Mouse (Mus musculus) left cerebral cortex, adult 8-10 months (tissue): ENCODE measurements around the gene Qtrt2. TPM values are rescaled to one million over a fixed set of nuclear protein-coding genes. Genes with fewer than 3 reads are reported as not detected.

Experiments
- DNase-seq, 2 experiments: peaks; one replicate each; pipeline ENCODE4 v3.0.0; 2022; ENCODE audit warnings: low spot score in 2 of 2
- total RNA-seq, 4 experiments: library from RNA; stranded (reverse); gene quantifications; 2 replicates each; pipeline ENCODE4 v1.2.4; 2022

The Qtrt2 gene
- 10 to 100 TPM; 33.7 to 37.4 (median 35.8) TPM for total RNA-seq

DNA sequence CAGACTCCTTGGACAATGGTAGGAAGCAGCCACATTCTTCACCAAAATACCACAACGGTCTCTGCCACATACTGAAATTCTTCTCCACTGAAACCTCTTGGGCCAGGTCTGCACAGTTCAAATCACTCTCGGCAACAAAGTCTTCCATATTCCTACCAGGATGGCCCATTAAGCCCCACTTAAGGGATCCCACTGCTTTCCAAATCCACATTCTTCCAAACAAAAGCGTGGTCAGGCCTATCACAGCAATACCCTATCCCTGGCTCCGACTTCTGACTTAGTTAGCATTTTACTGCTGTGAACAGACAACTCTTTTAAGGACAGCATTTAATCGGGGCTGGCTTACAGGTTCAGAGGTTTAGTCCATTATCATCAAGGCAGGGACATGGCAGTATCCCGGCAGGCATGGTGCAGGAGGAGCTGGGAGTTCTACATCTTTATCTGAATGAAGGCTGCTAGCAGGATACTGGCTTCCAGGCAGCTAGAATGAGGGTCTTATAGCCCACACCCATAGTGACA lies at the start of gene Qtrt2:
TSS of gene Qtrt2 (minus strand) at position 469 of the 519 bp plus-strand sequence.
- no peak for DNase-seq

GRCm38 (mm10) chr16:43973606-43974220 lies 47.1 kb upstream of the Qtrt2 start:
- no peak for DNase-seq

DNA sequence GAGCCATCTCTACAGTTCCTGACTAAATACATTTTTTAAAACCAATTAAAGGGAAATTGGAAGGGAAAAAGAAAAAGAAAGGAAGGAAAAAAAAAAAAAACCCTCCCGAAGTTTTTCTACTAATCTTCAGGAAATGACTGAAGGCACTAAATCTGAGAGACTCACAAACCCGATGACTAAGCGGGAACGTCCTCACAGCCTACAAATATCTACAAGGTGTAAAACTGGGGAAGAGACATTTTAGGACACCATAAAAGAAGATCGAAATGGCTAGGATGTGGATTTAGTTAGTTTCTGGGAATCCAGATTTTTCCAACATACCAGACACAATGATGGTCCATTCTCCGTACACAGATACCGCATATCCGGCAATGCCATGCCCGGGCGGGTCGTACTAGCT lies 46.5 kb upstream of the Qtrt2 start:
- DNase-seq, result no peak

- no peak for DNase-seq
Observed at GRCm38 (mm10) chr16:43972391-43972790, 45.8 kb upstream of the Qtrt2 start.

DNA sequence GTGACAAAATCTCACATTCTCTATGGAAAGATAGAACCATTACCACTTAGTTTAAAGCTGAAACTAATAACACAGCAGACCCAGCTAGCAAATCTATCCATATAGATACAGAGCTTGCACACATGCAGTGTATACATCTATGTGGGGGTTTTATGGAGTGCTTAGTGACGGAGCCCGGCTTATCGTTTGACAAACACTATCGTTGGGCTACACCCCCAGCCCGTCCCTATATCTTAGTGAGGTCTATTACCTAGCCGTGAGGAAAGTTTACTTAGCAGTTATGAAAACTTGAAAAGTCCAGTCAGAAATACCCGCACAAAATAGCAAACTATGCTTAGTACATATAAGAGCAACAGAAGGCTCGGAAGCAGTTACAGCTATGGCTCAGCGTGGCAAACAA lies 45.1 kb upstream of the Qtrt2 start:
- DNase-seq, result no peak

DNA sequence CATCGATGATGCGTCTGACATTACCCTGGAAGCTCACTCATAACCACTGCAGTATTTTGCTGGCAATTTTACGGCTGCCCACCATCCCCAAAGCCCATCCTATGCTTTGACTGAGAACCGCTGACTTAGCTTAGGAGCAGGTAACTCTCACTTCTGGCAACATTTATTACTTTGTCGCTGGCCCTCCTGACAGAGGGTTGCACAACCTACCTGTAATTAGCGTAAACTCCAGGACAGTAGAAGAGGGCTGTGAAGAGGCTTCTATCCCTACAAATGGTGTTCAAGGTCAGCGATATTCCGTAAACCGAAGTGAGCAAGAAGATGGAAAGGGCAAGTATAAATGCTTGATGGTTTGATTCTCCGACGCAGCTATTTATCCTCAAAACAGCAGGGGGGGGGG lies 44.6 kb upstream of the Qtrt2 start:
- DNase-seq, result no peak

DNA sequence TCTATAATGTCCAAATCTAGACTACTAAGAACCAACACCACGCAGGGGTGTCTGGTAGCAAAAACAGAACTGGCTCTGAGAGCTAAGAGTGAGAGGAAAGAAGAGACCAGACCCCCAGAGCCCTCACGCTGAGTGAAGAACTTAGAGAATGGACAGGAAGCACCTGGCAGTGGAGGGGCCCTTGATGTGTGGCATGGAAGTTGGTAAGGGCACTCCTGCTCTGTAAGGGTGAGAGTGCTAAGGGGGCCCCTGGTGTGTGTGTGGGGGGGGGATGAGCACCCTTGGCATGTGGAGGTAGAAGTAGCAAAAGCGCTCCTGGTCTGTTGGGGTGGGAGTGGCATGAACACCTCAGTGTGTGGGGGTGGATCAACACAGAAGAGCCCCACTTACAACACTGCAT lies 43.8 kb upstream of the Qtrt2 start:
- no peak for DNase-seq

DNA sequence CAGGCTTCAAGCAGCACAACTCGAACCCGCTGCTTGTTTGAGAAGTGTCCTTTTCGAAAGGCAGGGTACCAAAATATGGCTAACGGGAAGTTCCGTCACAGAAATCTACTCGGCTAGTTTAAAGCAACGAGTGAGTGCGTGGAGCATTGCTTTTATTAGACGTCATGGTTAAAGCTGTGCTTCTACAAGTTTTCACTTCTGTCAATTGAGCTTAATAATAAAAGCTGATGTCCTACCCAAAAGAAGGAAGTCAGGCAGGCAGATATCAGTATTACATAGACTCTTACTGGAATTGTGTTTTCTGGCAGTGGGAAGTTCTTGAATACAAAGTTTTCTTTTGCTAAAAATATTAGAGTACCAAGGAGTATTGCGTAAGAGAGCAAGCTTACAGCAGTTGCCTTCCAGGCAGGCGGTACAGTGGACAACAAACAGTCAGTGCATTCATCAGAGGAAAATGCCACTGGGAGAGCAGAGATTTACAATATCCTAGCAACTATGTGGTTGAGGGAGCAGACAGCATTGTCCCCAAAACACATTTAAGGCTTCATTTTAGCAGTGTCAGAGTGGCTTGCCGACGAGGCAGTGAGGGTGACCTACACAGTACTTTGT lies 39.3 kb upstream of the Qtrt2 start:
- no peak for DNase-seq

DNA sequence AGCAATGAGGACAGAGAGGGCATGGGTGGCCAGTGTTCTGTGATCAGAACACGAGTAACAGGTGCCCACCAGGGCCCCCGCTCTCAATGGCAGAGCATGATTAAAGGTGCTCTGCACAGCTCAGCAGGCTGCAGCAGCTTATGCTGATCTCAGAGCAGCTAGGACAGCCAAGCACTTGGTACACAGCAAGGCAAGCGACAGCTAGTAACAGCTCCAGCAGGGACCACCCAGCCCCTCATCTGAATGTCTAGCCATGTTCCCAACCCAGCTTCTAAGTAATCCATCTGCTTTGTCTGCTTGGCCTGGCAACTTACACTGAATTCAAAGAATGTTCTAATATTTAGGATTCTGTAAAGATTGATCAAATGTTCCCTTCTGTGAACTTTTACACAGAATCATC lies 37.2 kb upstream of the Qtrt2 start:
- DNase-seq, result no peak

DNA sequence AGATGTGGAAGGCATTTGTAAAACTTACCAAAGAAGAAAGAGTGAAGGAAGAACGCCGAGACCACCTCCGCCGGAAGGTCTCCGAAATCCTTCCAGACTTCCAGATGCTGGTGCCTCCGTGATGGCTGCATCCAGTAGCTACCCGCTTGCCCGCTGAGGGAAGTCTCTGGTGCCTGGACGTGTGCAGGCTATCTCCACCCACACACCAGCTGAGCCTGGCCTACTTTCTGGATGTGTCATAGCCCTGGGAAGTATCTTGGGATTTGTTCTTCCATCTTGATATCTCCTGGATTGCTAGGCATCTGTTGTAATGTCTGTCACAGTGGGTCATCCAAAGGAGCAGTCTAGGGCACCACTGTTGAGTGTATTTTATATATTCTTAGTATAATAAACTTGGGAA lies 36.7 kb upstream of the Qtrt2 start:
- DNase-seq, result peak in 1 of 2 experiments; percentile 61

DNA sequence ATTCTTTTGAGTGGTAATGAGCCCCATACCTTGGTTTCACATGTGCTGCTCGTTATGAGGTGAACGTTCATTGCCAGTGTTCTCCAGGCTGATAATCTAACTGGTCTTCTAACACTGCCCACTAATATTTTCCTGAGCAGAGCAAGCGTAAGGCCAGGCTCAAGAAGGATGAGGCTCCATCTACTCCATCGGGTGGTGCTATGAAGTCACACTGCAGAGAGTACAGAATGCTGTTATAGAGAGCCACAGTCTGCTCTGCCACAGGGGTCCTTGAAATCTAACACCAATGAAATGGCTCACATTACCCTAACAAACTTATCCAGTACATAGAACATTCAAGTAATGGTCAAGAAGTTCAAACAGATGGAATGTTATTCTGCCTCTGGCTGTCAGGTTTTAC lies 31.4 kb upstream of the Qtrt2 start:
- DNase-seq, result no peak

DNA sequence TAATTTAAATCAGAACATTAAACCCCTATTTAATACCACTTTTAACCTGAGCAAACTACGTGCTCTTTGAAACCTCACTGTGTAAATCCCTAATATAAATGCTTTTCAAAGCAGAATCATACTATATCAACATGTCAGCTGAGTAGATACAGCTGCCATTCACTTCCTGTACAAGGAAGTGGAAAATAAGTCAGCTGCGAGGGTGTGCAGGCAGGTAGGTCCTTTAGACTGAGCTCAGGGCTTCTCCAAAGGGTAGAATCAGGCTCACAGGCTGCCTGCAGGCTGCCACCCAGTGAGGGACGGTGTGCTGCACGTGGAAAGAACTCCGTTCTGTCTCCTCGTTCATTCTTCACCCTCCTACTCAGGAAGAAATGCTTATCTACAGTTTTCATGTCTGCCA lies 28.3 kb upstream of the Qtrt2 start:
- DNase-seq, result no peak

DNA sequence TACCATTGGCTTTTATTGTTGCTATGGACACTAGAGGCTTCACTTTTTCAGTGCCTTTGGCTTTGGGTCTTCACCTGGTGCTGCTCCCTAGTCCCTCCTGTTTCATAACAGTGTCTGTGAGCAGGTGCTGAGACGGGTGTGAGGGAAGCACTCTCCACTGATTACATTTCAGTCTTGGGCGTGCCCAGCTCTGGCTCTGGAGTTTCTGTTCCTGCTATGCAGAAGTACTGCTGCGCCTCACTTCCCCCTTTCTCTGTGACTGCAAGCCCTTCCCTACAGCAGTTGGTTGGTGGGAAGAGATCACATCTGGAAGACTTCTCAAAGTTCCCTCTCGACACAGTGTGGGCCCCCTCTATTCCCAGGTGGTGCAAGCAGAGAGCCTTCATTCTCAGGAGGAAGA lies 25.0 kb upstream of the Qtrt2 start:
- DNase-seq, result no peak

- DNase-seq, result no peak
Observed at GRCm38 (mm10) chr16:43945869-43946268, 19.3 kb upstream of the Qtrt2 start.

DNA sequence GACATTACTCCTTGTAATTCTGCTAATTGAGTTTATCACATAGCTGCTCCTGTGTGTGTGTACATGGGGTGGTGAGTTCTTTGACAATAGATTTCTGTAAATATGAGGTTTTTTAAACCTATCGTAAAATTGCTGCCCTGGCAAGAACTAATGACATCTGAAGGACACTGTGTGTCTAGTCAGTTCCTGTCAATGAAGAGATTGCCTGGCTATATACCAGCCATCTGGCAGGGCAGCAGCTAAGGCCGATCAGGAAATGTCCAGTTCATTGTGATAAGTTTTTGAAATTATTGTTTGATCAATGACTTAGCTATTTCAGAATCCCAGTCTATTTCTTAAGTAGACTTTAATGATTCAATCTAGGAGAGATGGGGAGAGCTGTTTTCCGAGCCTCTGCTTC lies 18.7 kb upstream of the Qtrt2 start:
- DNase-seq, result no peak

- DNase-seq, result no peak
Observed at GRCm38 (mm10) chr16:43940846-43941245, 14.2 kb upstream of the Qtrt2 start.

- no peak for DNase-seq
Observed at GRCm38 (mm10) chr16:43935892-43936291, 9.3 kb upstream of the Qtrt2 start.

GRCm38 (mm10) chr16:43935367-43935766 lies 8.8 kb upstream of the Qtrt2 start:
- no peak for DNase-seq

GRCm38 (mm10) chr16:43934856-43935255 lies 8.2 kb upstream of the Qtrt2 start:
- no peak for DNase-seq

DNA sequence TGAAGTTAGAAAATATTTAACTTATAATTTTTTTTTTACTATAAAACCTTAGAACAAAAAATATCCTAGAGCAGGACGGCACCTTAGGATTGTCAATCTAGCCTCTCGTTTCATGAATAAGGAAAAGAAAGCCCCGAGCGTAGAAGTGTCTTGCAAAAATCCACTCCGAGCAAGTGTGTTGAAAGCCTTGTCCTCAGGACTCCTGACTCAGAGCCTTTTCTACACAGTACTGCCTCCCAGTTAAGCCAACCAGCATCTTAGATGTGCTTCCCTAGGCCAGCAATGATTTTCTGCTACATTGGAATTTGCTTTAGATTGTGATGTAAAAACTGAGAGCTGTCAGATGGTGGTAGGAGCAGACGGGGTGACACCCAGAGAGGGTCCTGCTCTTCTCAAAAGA lies 6.4 kb upstream of the Qtrt2 start:
- no peak for DNase-seq

GRCm38 (mm10) chr16:43932319-43932718 lies 5.7 kb upstream of the Qtrt2 start:
- no peak for DNase-seq

- DNase-seq, result no peak
Observed at GRCm38 (mm10) chr16:43931502-43931901, 4.9 kb upstream of the Qtrt2 start.

GRCm38 (mm10) chr16:43930577-43930976 lies 4.0 kb upstream of the Qtrt2 start:
- no peak for DNase-seq
